Mouse (Mus musculus) cerebellum, adult 9-10 months (tissue): ENCODE measurements around the gene Cpne5.

Source experiments
- DNase-seq: peaks from one replicate; pipeline ENCODE4 v3.0.0; 2022

Gene Cpne5

DNA sequence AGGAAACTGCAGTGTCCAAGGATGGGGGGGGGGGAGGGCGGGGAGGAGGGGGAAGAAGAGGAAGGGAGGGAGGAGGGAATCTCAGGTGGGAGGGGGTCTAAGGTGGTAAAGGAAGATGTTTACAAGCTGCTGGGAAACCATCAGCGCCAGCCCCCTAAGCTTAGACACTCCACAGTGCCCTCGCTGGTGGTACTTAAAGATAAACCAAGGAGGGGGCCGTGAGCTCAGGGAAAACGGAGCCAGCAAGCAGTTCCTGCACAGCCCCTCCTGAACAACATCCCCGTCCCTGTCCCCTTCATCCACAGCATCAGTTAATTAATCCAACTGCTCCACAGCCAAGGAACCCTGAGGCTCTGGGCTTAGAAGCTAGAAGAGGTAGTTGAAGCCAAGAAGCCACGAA is 38.1 kb downstream of the Cpne5 start:
- no peak for DNase-seq

DNA sequence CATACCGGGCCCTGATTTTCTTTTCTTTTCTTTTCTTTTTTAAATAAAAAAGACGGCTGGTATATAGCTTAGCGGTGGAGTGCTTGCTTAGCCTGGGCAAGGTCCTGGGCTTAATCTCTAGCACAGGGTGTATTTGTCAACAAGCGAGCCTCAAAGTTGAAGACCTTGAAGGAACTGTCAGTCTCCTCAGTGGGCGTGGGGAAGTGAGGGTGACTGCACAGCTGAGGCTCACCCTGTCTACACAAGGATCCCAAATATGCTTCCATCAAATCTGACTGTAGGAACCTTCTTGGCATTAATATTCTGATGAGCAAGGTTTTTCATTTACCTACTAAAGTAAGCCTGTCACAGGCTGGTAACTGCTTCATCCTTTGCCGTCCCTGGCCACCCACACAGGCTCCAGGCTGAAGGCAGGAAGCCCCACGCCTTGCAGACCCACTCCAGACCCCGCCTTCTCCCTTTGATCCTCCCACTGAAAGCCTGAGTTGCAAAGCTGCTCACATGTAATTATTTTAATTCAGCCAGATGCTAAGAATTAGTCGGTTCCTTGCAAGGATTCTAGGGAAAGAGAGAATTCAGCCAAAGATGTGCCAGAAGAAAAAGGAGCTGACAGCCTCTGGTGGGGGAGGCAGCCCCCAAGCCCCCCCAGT is 38.7 kb downstream of the Cpne5 start:
- DNase-seq = no peak

DNA sequence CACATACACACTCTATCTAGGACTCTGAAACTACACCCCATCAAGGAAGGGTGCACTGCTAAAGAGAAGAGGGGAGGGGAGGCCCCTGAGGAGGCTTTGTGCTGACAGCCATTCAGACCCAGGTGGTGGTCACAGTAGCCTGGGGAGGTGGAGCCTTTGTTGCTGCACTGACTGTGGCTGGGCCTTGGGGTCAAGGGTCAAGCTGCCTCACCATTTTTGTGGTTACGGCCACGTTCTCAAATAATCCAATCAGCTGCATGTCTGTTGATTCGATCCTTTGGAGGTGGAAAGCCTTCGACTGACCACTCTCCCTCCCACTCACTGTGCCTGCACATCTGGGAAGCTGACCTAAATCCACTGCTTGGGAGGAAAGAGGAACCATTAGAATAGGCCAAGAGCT is 42.4 kb downstream of the Cpne5 start:
- no peak for DNase-seq

DNA sequence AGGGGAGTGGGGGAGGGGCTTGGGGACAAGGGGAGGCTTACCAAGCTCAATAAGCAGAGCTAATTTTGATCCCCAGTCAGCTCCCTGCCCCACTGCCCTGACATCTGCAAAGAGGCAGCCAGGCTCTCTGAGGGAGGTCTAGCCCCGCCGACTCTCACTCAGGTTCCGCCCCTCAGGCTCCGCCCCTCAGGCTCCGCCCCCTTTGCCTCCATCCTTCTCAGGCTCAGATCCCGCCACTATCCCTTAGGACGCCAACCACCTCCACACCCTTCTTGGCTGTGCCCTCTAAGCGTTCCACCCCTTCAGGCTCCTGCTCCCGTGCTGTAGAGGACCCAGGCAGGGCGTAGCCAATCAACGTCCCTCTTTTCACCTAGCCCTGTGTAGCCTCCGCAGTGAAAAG is 49.0 kb downstream of the Cpne5 start:
- DNase-seq = no peak

DNA sequence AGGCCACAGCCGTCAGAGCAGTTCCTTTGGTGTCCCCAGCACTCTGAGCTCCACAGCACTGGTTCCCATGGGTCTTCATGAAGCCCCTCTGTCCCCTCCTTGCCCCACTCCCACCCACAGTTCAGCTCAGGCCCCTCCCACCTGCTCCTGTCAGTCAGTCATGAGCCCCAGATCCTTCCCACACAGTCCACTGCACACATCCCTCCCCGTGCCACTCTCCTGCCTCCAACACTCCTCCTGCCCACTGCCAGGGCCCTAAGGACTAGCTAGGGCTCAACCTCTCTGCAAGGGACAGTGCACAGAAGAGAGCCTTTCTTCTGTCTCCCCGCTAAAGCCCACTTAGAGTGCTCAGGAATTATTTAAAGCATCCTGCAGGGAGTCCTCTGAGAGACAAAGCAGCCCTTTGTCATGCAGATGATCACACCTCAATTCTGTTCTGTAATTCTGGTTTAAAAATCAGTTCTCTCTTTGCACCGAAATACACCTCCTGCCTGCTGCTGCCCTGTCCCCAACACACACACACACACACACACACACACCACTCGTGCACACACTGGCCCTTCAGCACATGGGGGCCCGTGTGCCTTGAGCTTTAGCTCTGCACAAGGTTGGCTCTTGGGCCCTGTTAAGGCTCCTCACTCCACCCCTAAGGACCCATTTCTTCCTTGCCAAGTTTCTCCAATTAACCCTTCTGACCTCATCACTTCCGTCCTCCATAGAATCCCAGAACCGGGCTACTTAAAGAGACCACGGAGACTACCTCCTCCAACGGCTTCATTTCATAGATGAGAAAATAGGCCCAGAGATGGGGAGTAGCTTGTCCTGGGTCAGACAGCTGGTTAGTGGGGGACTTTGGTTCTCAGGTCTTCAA is 50.7 kb downstream of the Cpne5 start:
- DNase-seq = no peak

DNA sequence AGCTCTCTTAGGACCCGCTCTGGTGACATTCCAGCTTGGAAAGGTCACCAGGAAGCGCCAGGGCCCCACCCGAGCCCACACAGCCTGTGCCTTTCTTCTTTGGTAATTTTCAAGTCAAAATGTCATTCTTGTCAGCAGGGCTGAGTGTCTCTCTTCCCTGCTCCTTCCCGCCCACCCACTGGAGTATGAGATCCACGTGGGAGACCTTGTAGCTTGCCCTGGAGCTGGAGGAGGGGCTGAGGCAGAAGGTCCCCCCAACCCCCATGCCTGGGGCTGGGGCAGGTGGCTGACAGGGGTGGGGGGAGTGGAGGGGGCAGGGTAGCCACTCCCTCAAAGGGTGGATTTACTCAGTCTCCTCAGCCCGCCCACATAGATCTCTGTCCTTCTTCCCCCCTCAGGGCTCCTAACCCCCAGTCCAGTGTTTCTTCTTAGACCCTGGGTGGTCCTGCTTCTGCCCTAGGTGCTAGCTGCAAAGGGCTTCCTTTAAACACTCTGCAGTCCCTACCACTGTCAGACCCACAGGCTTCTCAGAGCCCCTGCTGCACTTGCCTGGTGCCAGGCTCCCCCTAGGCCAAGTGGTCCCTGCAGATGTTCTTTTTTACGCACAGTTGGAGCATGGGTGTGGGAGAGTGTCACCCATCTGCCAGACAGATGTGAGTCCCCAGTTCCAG is 52.5 kb downstream of the Cpne5 start:
- DNase-seq = no peak

DNA sequence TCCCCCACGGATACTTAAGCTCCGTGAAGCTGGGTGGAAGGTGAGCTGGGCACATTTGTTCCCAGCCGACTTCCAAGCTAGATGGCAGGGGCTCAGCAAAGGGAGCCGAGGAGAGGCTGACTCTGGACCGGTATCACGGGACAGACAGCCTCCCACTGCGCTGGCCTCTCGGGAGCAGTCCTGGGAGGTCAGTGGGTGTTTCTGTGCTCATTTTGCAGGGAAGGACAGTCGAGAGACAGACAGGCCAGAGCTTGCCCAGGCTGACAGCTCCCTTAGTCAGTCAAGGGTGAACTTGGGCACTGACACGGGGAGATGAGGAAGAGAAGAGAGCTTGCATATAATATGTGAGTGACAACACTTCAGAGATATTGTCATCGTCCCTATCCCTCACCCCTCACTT is 54.8 kb downstream of the Cpne5 start:
- no peak for DNase-seq

DNA sequence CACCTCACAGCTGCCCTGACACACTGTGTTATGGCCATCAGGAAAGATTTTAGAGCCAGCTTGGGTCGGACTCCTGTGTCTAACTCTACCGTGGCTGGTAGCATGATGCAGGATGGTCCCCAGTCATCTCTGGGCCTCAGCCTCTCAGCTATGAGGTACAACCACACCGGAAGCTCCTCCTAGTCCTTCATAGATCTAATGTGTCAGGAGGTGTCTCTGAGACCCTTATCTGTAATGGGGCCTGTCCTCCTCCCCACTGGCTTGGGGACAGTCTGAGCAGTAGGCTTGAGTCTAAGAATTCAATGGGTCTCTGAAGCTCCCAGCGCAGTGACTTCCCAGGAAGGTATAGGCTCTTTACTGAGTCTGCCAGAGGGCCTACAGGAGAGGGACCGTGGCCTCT is 56.2 kb downstream of the Cpne5 start:
- DNase-seq = no peak

DNA sequence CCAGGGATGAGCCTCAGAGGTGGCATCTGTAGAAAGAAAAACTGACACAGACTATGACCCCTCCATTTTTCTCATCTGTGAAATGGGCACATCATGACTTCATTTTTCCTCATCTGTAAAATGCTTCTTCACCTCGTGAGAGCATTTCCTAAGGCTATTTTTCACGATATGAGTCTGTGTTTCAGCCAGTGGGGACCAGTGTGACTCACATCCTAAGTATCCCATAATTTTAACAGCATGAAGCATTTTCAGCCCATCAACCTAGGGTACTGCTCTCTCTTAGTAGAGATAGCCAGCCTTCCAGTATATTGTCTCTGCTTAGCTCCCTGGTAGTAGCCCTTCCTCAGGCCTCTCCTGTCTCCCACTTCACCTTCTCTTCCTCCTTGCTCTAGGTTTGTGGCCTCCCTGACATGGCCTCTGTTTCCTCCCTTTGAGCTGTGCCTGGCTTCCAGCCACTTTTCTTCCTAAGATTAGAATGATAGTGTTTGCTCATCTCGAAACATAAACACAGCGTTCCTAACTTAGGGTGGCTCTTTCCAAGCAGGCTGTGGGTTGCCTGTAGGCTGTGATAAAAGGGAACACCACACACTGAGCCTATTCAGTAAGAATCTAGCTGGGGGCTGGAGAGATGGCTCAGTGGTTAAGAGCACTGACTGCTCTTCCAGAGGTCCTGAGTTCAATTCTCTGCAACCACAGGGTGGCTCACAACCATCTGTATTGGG is 57.4 kb downstream of the Cpne5 start:
- no peak for DNase-seq

DNA sequence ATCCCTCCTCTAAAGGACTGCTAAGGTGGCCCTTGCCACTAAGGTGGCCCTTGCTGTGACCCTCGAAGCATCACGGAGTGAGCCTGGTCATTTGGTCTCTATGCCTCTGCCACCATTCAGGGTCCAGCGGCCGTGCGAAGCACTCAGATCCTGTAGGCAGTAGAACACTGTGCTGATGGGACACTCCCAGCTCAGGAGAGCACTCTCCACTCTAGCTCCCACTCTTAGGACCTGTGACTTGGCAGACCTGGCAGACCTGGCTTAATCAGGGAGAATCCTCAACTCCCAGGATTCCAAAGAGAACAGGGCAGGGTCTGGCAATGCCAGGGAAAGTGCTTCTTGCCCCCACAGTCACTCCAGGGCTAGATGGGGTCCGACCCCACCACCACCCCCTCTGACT is 58.0 kb downstream of the Cpne5 start:
- DNase-seq = no peak

DNA sequence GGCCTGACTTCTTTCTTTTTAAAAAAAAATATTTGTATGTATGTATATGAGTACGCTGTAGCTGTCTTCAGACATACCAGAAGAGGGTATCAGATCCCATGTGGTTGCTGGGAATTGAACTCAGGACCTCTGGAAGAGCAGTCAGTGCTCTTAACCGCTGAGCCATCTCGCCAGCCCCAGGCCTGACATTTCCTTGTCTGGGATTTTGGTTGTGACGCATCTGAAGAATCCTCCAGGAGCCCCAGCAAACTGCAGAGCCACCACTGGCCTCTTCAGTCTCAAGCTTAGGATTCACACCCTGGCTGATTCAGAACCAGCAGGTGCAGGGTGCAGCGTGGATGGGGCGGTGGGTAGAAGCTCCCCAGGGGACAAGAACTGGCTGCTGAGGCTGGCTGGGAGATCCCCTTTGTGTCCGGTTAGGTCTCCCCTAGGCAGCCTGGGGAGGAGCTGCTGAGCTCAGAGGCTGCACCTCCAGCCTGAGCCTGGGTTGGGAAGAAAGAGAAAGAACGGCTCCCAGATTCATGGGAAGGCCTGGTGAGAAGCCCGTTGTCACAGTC is 59.4 kb downstream of the Cpne5 start:
- DNase-seq = no peak

DNA sequence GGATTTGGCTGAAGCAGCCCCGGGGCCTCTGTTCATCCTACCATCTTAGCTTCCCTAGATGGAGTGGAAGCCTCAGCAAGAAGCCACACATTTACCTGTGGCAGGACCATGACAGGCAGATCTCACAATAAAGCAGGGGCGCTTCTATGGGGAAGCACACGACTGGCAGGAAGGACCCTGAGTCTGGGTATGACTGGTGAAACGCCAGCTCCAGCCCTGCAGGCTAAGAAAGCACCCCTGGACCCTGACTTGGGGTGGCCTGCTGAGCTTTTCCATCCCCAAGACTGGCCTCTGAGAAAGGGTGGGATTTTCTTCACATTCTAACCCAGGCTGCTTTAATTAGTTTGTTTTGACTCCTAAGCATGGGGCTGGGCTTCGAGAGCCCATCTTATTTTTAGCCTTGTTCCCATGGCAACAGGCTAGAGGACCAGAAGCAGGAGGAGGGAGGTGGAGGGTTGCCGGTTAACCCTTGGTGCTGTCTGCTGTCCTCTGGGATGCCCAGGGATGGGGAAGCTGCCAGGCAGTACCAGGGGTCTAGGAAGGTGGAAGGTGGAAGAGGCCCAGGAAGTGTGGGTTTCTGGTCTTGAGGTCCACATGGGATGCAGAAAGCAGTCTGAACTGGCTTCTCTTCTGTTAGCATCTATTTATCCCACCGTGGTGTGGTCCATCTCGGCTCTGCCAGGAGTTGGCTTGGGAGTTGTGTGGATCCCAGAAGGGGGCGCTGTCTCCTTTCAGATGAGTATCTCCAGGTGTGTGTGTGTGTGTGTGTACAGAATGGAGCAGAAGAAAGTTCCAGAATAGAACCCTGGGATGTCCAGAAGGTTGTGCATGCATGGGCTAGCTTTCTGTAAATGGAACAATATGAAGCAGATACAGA is 61.3 kb downstream of the Cpne5 start:
- peak; percentile 39 for DNase-seq

DNA sequence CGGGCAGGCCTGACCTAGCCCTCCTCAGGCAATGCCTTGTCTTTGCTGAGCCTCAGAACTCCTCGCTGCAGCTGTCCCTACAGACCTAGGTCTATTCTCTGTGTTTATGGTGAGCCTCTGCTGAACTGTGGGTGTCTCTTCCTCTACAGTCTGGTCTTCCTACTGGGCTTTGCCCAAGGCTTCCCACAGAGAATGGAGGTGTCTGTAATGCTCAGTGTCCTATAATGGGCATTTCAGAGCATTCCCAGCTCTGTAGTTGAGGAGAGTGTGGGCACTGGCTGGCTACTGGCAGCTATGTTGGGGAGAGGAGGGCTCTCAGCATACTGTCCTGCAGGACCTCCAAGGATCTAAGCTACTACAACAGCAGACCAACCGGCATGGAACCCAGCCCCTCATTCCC is 62.3 kb downstream of the Cpne5 start:
- DNase-seq = no peak

DNA sequence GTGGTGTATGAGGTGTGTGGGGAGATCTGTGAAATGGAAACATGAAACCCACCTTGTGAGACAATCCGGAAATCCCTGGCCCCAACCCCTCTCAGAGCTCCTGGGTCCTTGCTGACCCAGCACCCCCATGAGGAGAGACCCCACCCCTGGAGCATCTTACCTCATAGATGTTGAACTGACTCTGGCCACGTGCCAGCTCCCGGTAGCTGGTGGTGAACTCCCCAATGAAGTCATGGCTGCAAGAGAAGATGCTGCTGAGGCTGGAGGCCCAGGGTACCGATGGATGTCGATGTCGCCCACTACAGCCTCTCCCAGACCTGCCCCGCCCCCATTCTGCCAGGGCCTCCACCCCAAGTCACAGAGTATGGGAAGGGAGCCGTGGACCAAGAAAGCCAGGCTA is 64.8 kb downstream of the Cpne5 start:
- no peak for DNase-seq

DNA sequence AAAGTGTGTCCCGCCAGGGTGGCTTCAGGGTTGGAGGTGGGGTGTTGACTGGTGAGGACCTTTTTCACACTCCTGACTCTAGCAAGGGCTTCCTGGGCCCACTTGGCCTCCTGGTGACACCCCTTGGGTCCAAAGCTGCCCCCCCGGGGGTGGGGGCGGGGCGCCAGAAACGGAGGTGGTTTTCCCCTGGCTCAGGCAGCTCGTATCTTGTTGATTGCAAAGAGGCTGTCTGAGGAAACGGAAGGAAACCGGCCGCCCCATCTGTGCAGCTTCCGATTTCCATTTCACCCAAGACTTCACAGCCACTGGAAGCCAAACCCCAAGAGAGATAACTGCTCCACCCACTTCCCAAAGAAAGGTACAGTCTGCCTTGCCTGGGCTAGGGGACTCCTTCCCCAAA is 65.9 kb downstream of the Cpne5 start:
- no peak for DNase-seq

DNA sequence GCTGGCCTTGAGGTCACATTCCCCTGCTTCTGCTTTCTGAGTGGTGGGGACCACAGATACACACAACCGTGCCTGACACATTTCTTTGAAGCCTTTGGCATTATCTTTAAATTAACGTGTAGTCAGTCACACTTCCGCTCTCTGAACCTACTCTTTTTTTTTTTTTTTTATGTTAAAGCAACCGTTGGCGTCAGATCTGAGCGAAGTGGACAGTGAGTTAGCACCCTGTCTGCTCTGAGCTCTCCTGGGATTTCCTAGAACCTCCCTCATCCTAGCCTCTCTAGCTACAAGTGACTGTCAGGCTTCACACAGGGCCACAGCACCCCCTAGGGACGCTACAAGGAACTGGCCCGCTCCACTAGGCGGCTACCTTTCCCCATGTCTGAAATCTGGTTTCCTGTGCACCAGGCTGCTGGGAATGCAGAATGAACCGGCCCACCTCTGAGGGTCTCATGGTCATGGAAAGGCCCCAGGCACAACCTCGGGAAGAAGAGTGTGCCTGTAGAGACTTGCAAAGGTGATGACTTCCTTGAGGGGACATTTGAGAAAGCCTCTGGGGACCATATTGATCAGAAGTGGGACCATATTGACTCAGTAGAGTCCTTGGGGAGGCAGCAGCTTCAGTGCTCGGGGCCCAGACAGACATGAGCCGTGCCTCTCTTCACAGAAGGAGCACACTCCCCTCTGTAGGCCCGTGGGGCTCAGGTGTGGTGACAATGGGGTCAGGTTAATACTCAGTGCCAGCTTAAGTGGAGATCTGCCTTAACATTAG is 66.8 kb downstream of the Cpne5 start:
- DNase-seq = peak; percentile 78

DNA sequence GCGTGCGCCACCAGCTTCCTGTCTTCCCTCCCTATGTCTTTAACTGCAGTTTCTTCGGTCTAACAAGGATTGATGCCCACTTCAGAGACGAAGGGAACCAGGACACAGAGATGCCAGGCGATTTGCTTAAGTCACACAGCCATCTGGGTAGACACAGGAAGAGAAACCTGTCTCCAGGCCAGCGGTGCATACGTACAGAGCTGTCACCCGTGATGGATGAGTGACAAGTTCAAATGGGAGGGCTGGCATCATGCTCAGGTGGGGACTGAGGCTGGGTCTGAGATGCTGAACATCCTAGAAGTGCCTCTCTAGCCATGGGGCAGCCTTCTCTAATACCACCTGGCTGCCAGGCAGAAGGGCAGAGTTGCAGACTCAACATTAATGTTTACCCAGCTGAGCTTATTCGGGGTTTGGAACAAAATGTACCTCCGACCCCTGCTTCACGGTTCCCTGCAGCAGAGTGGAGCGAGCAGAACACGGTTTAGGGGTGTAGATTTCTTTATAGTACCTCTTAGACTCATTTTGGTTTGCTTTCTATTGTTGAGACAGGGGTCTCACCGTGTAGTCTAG is 67.5 kb downstream of the Cpne5 start:
- no peak for DNase-seq

DNA sequence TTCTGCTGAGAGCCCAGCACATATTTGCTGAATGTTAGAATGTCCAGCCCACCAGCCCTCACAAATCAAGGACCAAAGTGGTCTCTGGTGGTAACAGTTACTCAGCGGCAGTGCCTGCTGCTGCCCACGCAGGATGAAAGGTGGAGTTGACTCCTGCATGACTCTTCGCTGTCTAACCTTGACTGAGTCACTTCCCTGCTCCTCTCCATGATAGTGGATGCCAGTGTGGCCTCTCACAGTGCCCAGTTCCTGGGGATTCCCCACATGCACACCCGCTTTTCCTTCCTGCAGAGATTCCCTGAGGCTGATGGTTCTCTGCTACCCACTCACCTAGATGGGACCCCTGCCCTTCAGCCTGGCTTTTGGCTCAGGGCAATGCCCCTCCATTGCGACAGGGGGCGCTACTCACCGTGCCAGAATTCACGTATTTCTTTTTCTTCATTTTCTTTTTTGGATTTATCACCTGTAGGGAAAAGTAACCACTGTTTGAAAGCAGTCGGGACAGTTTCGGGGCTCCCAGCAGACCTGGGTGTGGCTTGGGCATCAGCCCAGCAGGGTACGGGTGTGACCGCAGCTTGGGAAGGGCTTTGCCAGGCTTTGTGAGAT is 68.9 kb downstream of the Cpne5 start:
- no peak for DNase-seq

DNA sequence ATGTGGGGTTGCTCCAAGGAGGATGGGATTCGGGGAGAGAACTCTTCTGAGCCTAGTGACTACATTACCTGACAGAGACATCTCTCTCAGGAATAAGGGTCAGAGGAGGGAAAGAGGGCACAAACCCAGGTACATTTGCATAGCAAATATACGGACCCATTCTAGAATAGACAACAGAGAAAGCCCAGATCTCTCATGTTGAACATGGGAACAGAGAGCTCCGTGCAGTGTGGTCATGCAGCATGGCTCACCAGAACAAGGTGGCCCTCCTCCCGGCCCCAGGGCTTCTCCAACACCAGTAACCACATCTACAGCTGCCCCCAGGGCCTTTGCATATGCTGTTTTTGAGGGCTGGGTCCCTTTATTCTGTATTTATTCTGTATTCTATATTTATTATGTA is 69.5 kb downstream of the Cpne5 start:
- no peak for DNase-seq

DNA sequence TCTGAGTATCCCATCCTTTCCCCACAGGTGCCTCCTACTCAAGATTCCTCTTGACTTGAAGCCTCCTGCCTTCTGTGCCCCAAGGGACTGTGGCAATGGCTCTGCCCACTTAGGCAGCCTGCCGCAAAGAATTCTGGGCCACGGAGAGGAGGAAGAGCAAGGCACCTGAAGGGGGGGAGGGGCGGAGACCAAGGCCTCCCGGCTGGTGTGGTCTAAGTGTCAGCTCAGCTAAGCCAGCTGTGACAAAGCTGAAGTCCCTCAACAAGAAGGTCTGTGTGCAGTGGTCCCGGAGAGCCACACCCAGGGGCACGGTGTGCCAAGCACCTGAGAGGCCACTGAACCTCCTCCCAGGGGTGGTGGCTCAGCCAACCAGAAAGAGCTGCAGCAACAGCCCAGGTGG is 70.6 kb downstream of the Cpne5 start:
- DNase-seq = no peak
